Mouse (Mus musculus) CH12.LX (cell line): Measurements from ENCODE around the gene Usp45. TPM values are rescaled to one million over a fixed set of nuclear protein-coding genes. Genes with fewer than 3 reads are reported as not detected.

Source experiments
- DNase-seq: peaks from one replicate; pipeline ENCODE4 v3.0.0-alpha.2; 2013; ENCODE audit errors: extremely low read depth
- H3K27ac ChIP-seq: 2 replicates; pipeline ENCODE4 v1.5.1; 2012; ENCODE audit warnings: low read depth, mild to moderate bottlenecking, control low read depth, moderate library complexity; ENCODE audit not compliant: insufficient read depth
- H3K27me3 ChIP-seq: replicated peaks from 2 replicates; pipeline ENCODE3; 2012; ENCODE audit warnings: inconsistent platforms
- H3K36me3 ChIP-seq, 2 experiments: replicated peaks in 1 of 2; 2 replicates each; pipeline versions ENCODE3 to v1.6.1; 2012; ENCODE audit warnings: inconsistent platforms in 1 of 2, low read length in 1 of 2, mild to moderate bottlenecking in 1 of 2, mixed read lengths in 1 of 2, moderate library complexity in 1 of 2; ENCODE audit not compliant: control insufficient read depth in 1 of 2, insufficient read depth in 1 of 2
- H3K4me1 ChIP-seq, 2 experiments: 2 replicates each; pipeline ENCODE4 v1.6.1; 2012; ENCODE audit warnings: inconsistent platforms in 1 of 2, moderate library complexity in 1 of 2; ENCODE audit not compliant: insufficient read depth in 2 of 2, control insufficient read depth in 1 of 2
- H3K4me2 ChIP-seq: 2 replicates; pipeline ENCODE4 v1.6.1; 2012; ENCODE audit warnings: low read depth, mild to moderate bottlenecking, control low read depth; ENCODE audit not compliant: poor library complexity, insufficient read depth, severe bottlenecking
- H3K4me3 ChIP-seq, 3 experiments: fragments of 150-350 bp in 1 of 3; sonication (generic) in 1 of 3; replicated peaks in 1 of 3; 2 replicates each; pipeline versions ENCODE3 to v1.5.1; 2011 to 2012; ENCODE audit warnings: low read depth in 2 of 3, low read length in 2 of 3, mild to moderate bottlenecking in 2 of 3, moderate library complexity in 2 of 3, control low read depth in 1 of 3, improper control_type of control experiment in 1 of 3, inconsistent platforms in 1 of 3, mixed read lengths in 1 of 3; ENCODE audit not compliant: poor library complexity in 1 of 3
- H3K79me2 ChIP-seq: replicated peaks from 2 replicates; pipeline ENCODE4 v1.6.1; 2012; ENCODE audit warnings: mild to moderate bottlenecking, moderate library complexity; ENCODE audit not compliant: control insufficient read depth, poor library complexity, insufficient read depth, severe bottlenecking; ENCODE audit errors: extremely low read depth
- H3K9ac ChIP-seq: 2 replicates; pipeline ENCODE4 v1.6.1; 2012; ENCODE audit warnings: low read depth, mild to moderate bottlenecking, control low read depth, moderate library complexity; ENCODE audit not compliant: insufficient read depth
- H3K9me3 ChIP-seq: replicated peaks from 2 replicates; pipeline ENCODE3; 2012; ENCODE audit warnings: low read length, inconsistent platforms, mixed read lengths
- CHD1 ChIP-seq: IDR thresholded peaks from 2 replicates; pipeline ENCODE4 v1.6.1; 2012; ENCODE audit warnings: low read depth, low read length, improper control_type of control experiment, inconsistent platforms
- CHD2 ChIP-seq: IDR thresholded peaks from 2 replicates; pipeline ENCODE4 v1.6.1; 2011; ENCODE audit warnings: low read length, improper control_type of control experiment
- GABPA ChIP-seq: IDR thresholded peaks from 2 replicates; pipeline ENCODE4 v1.6.1; 2012; ENCODE audit warnings: low read depth, low read length, improper control_type of control experiment, inconsistent platforms; ENCODE audit not compliant: insufficient replicate concordance
- JUN ChIP-seq: IDR thresholded peaks from 2 replicates; pipeline ENCODE4 v1.6.1; 2011; ENCODE audit warnings: low read depth, mild to moderate bottlenecking, low read length, improper control_type of control experiment, moderate library complexity; ENCODE audit not compliant: insufficient read depth
- JUND ChIP-seq: conservative IDR thresholded peaks from 2 replicates; pipeline ENCODE4 v1.6.1; 2011; ENCODE audit warnings: low read depth, low read length, improper control_type of control experiment
- MAX ChIP-seq: IDR thresholded peaks from 2 replicates; pipeline ENCODE4 v1.6.1; 2011; ENCODE audit warnings: low read length, improper control_type of control experiment
- NELFE ChIP-seq: IDR thresholded peaks from 2 replicates; pipeline ENCODE4 v1.6.1; 2011; ENCODE audit warnings: low read depth, low read length, improper control_type of control experiment
- RCOR1 ChIP-seq: conservative IDR thresholded peaks from 2 replicates; pipeline ENCODE4 v1.6.1; 2012; ENCODE audit warnings: low read depth, mild to moderate bottlenecking, inconsistent platforms, low read length, improper control_type of control experiment
- SIN3A ChIP-seq: IDR thresholded peaks from 2 replicates; pipeline ENCODE4 v1.6.1; 2012; ENCODE audit warnings: low read length, improper control_type of control experiment, inconsistent platforms
- SMC3 ChIP-seq: IDR thresholded peaks from 2 replicates; pipeline ENCODE4 v1.6.1; 2011; ENCODE audit warnings: low read depth, low read length, improper control_type of control experiment
- TBP ChIP-seq: conservative IDR thresholded peaks from 2 replicates; pipeline ENCODE4 v1.6.1; 2011; ENCODE audit warnings: low read depth, low read length, improper control_type of control experiment
- UBTF ChIP-seq: IDR thresholded peaks from 2 replicates; pipeline ENCODE4 v1.6.1; 2012; ENCODE audit warnings: low read depth, mild to moderate bottlenecking, inconsistent platforms, low read length, improper control_type of control experiment, moderate library complexity
- USF1 ChIP-seq: IDR thresholded peaks from 2 replicates; pipeline ENCODE4 v1.6.1; 2014; ENCODE audit warnings: low read depth, mild to moderate bottlenecking, inconsistent platforms, low read length, improper control_type of control experiment
- USF2 ChIP-seq: conservative IDR thresholded peaks from 2 replicates; pipeline ENCODE4 v1.6.1; 2011; ENCODE audit warnings: low read depth, low read length, improper control_type of control experiment
- ZC3H11A ChIP-seq: IDR thresholded peaks from 2 replicates; pipeline ENCODE4 v1.6.1; 2012; ENCODE audit warnings: low read depth, mild to moderate bottlenecking, inconsistent platforms, low read length, improper control_type of control experiment
- ZNF384 ChIP-seq: IDR thresholded peaks from 2 replicates; pipeline ENCODE4 v1.6.1; 2012; ENCODE audit warnings: low read depth, low read length, improper control_type of control experiment, inconsistent platforms
- dilution Hi-C: fragments of 300-500 bp; cut with MboI; formaldehyde crosslinking; loops from 2 replicates; pipeline ENCODE4 v1.14.3; 2020; ENCODE audit warnings: low sequenced_read_pairs; ENCODE audit not compliant: extremely low pct_unique_long_range_greater_than_20kb, extremely low pct_ligation_motif_present
- in situ Hi-C: fragments of 300-500 bp; cut with MboI; formaldehyde crosslinking; loops from 3 replicates; pipeline ENCODE4 v1.14.3; 2019; ENCODE audit warnings: low sequenced_read_pairs, low pct_ligation_motif_present, low pct_unique_long_range_greater_than_20kb, mixed read lengths
- polyA plus RNA-seq: library from polyadenylated mRNA; unstranded; fragments of >175 nt; gene quantifications from 2 replicates; pipeline ENCODE4 v1.2.1, GENCODE M21; 2012; ENCODE audit warnings: low read depth; ENCODE audit not compliant: insufficient read length
- total RNA-seq, 2 experiments: library from RNA; depleted of rRNA; stranded (reverse); fragments of 300-350 nt in 1 of 2; fragments of >200 nt in 1 of 2; gene quantifications; 2 replicates each; pipeline ENCODE4 v1.2.3; 2012 to 2014

Gene Usp45
- total and polyA plus RNA-seq, 3 experiments = 16.7 to 30.6 (median 17.5) TPM

- H3K36me3 ChIP-seq = peaks cover 5 to 22% of the 10 kb centered on the region in 2 experiments
- no peak for DNase-seq
- H3K4me2 ChIP-seq = no peak overlapping the region
- H3K9ac ChIP-seq = no peak overlapping the region
- no peaks in the 10 kb centered on the region for H3K27me3 ChIP-seq
- dilution Hi-C loops (no loop called here), in situ Hi-C loops (no loop called here)
- H3K9me3 ChIP-seq = peaks cover 6% of the 10 kb centered on the region
- no peak overlapping the region for H3K27ac ChIP-seq
- H3K4me1 ChIP-seq = peaks cover 0 to 13% of the 10 kb centered on the region in 2 experiments; a peak in 2 of 4 replicates
- peaks cover 5% of the 10 kb centered on the region; the same call in 1 of the 2 replicates for H3K79me2 ChIP-seq
- TF ChIP-seq UBTF (no peak), MAX (no peak), JUND (no peak), USF1 (no peak), ZC3H11A (no peak), JUN (no peak), SIN3A (no peak), TBP (no peak), SMC3 (no peak), USF2 (no peak), ZNF384 (no peak)
- TF ChIP-seq, all 38 proteins: peak for 0
- no peak overlapping the region for H3K4me3 ChIP-seq
These were observed 3.1 kb upstream of the Usp45 start for GRCm38 (mm10) chr4:21763827-21764226.

GRCm38 (mm10) chr4:21766171-21766862 is 639 bp upstream of the Usp45 start:
- DNase-seq = no peak
- Histone ChIP-seq H3K36me3 (peaks cover 0 to 7% of the 10 kb centered on the region in 2 experiments), H3K9ac (peak overlapping the region; percentile 93), H3K4me3 (peak overlapping the region; percentile 80 to 96 (median 91)), H3K27me3 (no peaks in the 10 kb centered on the region), H3K9me3 (peaks cover 3% of the 10 kb centered on the region), H3K4me2 (peak overlapping the region; percentile 91), H3K27ac (no peak overlapping the region), H3K79me2 (peaks cover 5% of the 10 kb centered on the region; the same call in 1 of the 2 replicates), H3K4me1 (peaks cover 0 to 13% of the 10 kb centered on the region in 2 experiments; a peak in 2 of 4 replicates)
- dilution Hi-C loops = no loop called here
- in situ Hi-C loops = no loop called here
- TF ChIP-seq SIN3A (peak; percentile 45; the same call in 1 of the 2 replicates), RCOR1 (no peak), CHD1 (peak; percentile 48; the same call in 1 of the 2 replicates), CHD2 (0 out of 2 replicates have a peak, but pooled peaks have one; percentile 43), NELFE (no peak), GABPA (no peak)
